Mouse (Mus musculus): ENCODE measurements around the gene Aox3. TPM values are rescaled to one million over a fixed set of nuclear protein-coding genes. Genes with fewer than 3 reads are reported as not detected.
A peak's percentile ranks its signal among the peaks of the same experiment; 100 is the strongest.

The Aox3 gene
- total and polyA plus RNA-seq, 3 experiments = 0.08 to 0.43 (median 0.14) TPM

- Histone ChIP-seq H3K4me3 (replicated peaks in 1 of 3; ENCODE audit: low read depth in 2 of 3, low read length in 2 of 3, poor library complexity in 1 of 3) (no peak within 1 kb of the TSS), H3K27me3 (replicated peaks) (no peaks in the 10 kb centered on the region), H3K27ac (ENCODE audit: insufficient read depth, low read depth) (no peak within 1 kb of the TSS), H3K9me3 (replicated peaks; ENCODE audit: low read length) (no peaks in the 10 kb centered on the region), H3K4me2 (ENCODE audit: insufficient read depth, low read depth, poor library complexity, severe bottlenecking) (0 out of 2 replicates have a peak within 1 kb of the TSS, but pooled peaks have one; percentile 22), H3K9ac (ENCODE audit: insufficient read depth, low read depth) (no peak within 1 kb of the TSS), H3K36me3 (replicated peaks in 1 of 2; ENCODE audit: control insufficient read depth in 1 of 2, insufficient read depth in 1 of 2, low read length in 1 of 2) (no peaks in the 10 kb centered on the region), H3K4me1 (ENCODE audit: control insufficient read depth in 1 of 2, insufficient read depth in 2 of 2) (peaks cover 0 to 4% of the 10 kb centered on the region in 2 experiments; a peak in 3 of 4 replicates), H3K79me2 (replicated peaks; ENCODE audit: control insufficient read depth, extremely low read depth, insufficient read depth, poor library complexity, severe bottlenecking) (no peaks in the 10 kb centered on the region)
- TF ChIP-seq GABPA (IDR thresholded peaks at IDR 0.05; ENCODE audit: insufficient replicate concordance, low read depth, low read length) (no peak), BHLHE40 (IDR thresholded peaks at IDR 0.05; ENCODE audit: low read depth, low read length) (peak; percentile 55), ZNF384 (IDR thresholded peaks at IDR 0.05; ENCODE audit: low read depth, low read length) (peak; percentile 21; the same call in 1 of the 2 replicates), NRF1 (IDR thresholded peaks at IDR 0.05; ENCODE audit: low read depth, low read length) (no peak), CTCF (conservative IDR thresholded peaks at IDR 0.05 in 1 of 2, IDR thresholded peaks at IDR 0.05 in 1 of 2; ENCODE audit: low read depth in 2 of 2, low read length in 2 of 2) (no peak), MYC (IDR thresholded peaks at IDR 0.05; ENCODE audit: low read depth, low read length) (no peak), TBP (conservative IDR thresholded peaks at IDR 0.05; ENCODE audit: low read depth, low read length) (no peak), PAX5 (IDR thresholded peaks at IDR 0.05; ENCODE audit: low read length) (no peak)
- in situ Hi-C loops (cut with MboI; ENCODE audit: low pct_ligation_motif_present, low pct_unique_long_range_greater_than_20kb, low sequenced_read_pairs) = no loop called here
- dilution Hi-C loops (cut with MboI; ENCODE audit: extremely low pct_ligation_motif_present, extremely low pct_unique_long_range_greater_than_20kb, low sequenced_read_pairs) = no loop called here
- no peak for DNase-seq (ENCODE audit: extremely low read depth)
These were observed 97.3 kb downstream of the Aox3 start, which contains the start of gene Aox4 for GRCm38 (mm10) chr1:58210203-58210602. Gene Aox4 (plus strand): TSS chr1:58210397.

GRCm38 (mm10) chr1:58212805-58213204 is 99.9 kb downstream of the Aox3 start:
- no peak overlapping the region for H3K27ac ChIP-seq (ENCODE audit: insufficient read depth, low read depth)
- H3K27me3 ChIP-seq (replicated peaks) = no peaks in the 10 kb centered on the region
- H3K4me1 ChIP-seq (ENCODE audit: control insufficient read depth in 1 of 2, insufficient read depth in 2 of 2) = peaks cover 0 to 4% of the 10 kb centered on the region in 2 experiments; a peak in 3 of 4 replicates
- dilution Hi-C loops (cut with MboI; ENCODE audit: extremely low pct_ligation_motif_present, extremely low pct_unique_long_range_greater_than_20kb, low sequenced_read_pairs) = no loop called here
- no peaks in the 10 kb centered on the region for H3K36me3 ChIP-seq (replicated peaks in 1 of 2; ENCODE audit: control insufficient read depth in 1 of 2, insufficient read depth in 1 of 2, low read length in 1 of 2)
- in situ Hi-C loops (cut with MboI; ENCODE audit: low pct_ligation_motif_present, low pct_unique_long_range_greater_than_20kb, low sequenced_read_pairs) = no loop called here
- H3K79me2 ChIP-seq (replicated peaks; ENCODE audit: control insufficient read depth, extremely low read depth, insufficient read depth, poor library complexity, severe bottlenecking) = no peaks in the 10 kb centered on the region
- H3K4me3 ChIP-seq (replicated peaks in 1 of 3; ENCODE audit: low read depth in 2 of 3, low read length in 2 of 3, poor library complexity in 1 of 3) = no peak overlapping the region
- TF ChIP-seq ZMIZ1 (IDR thresholded peaks at IDR 0.05; ENCODE audit: low read depth, low read length) (no peak), JUN (IDR thresholded peaks at IDR 0.05; ENCODE audit: insufficient read depth, low read depth, low read length) (no peak), TBP (conservative IDR thresholded peaks at IDR 0.05; ENCODE audit: low read depth, low read length) (no peak), CHD1 (IDR thresholded peaks at IDR 0.05; ENCODE audit: low read depth, low read length) (no peak), POLR2AphosphoS2 (IDR thresholded peaks at IDR 0.05; ENCODE audit: low read depth, low read length) (no peak), IRF4 (IDR thresholded peaks at IDR 0.05; ENCODE audit: low read depth, low read length) (no peak), TCF12 (IDR thresholded peaks at IDR 0.05; ENCODE audit: low read depth, low read length) (no peak), GABPA (IDR thresholded peaks at IDR 0.05; ENCODE audit: insufficient replicate concordance, low read depth, low read length) (no peak), SIN3A (IDR thresholded peaks at IDR 0.05; ENCODE audit: low read length) (no peak), KAT2A (IDR thresholded peaks at IDR 0.05; ENCODE audit: insufficient replicate concordance, low read length) (no peak), RCOR1 (conservative IDR thresholded peaks at IDR 0.05; ENCODE audit: low read depth, low read length) (no peak), MAFK (IDR thresholded peaks at IDR 0.05; ENCODE audit: insufficient replicate concordance, low read length) (no peak), CTCF (conservative IDR thresholded peaks at IDR 0.05 in 1 of 2, IDR thresholded peaks at IDR 0.05 in 1 of 2; ENCODE audit: low read depth in 2 of 2, low read length in 2 of 2) (no peak), USF1 (IDR thresholded peaks at IDR 0.05; ENCODE audit: low read depth, low read length) (no peak), MXI1 (IDR thresholded peaks at IDR 0.05; ENCODE audit: low read depth, low read length) (no peak)
- no peak for DNase-seq (ENCODE audit: extremely low read depth)
- peaks cover 2% of the 10 kb centered on the region for H3K9me3 ChIP-seq (replicated peaks; ENCODE audit: low read length)
- H3K4me2 ChIP-seq (ENCODE audit: insufficient read depth, low read depth, poor library complexity, severe bottlenecking) = no peak overlapping the region
- no peak overlapping the region for H3K9ac ChIP-seq (ENCODE audit: insufficient read depth, low read depth)

Measured in CH12.LX (cell line).